Mouse (Mus musculus) heart, adult 2 months (tissue): ENCODE data around the gene Gsk3a.

Experiments used
- CTCF ChIP-seq: fragments of 200-600 bp; IDR thresholded peaks from 2 replicates; pipeline ENCODE4 v1.8.1; 2022; ENCODE audit warnings: antibody characterized with exemption, mild to moderate bottlenecking, moderate library complexity
- EP300 ChIP-seq: fragments of 200-500 bp; IDR thresholded peaks from 2 replicates; pipeline ENCODE4 v1.6.1; 2011; ENCODE audit warnings: low read depth, low read length, control low read depth; ENCODE audit not compliant: insufficient read depth
- POLR2A ChIP-seq: fragments of 200-500 bp; IDR thresholded peaks from 2 replicates; pipeline ENCODE4 v1.6.1; 2011; ENCODE audit warnings: mild to moderate bottlenecking, low read depth, low read length, control low read depth; ENCODE audit not compliant: insufficient read depth

GRCm38 (mm10) chr7:25273259-25274241, 35.9 kb upstream of the Gsk3a start:
- no peak for TF ChIP-seq CTCF
- no peak for TF ChIP-seq EP300
- no peak for TF ChIP-seq POLR2A
